Mouse (Mus musculus): ENCODE data around the gene Cd4. TPM values are rescaled to one million over a fixed set of nuclear protein-coding genes. Genes with fewer than 3 reads are reported as not detected.

The Cd4 gene
- polyA plus RNA-seq, 3 experiments from 2014 or later, result 319 to 446 (median 407) TPM

GRCm38 (mm10) chr6:124883351-124883750 lies 4.7 kb downstream of the Cd4 start:
- no peak for ATAC-seq

- no peak for ATAC-seq
Observed at GRCm38 (mm10) chr6:124881821-124882220, 6.2 kb downstream of the Cd4 start.

GRCm38 (mm10) chr6:124879390-124879789 lies 8.6 kb downstream of the Cd4 start:
- ATAC-seq, result no peak

- ATAC-seq, result no peak
Observed at GRCm38 (mm10) chr6:124874348-124874747, 13.7 kb downstream of the Cd4 start.

GRCm38 (mm10) chr6:124866560-124866959 lies 21.5 kb downstream of the Cd4 start:
- ATAC-seq, result no peak

GRCm38 (mm10) chr6:124865766-124866362 lies 22.2 kb downstream of the Cd4 start:
- no peak for ATAC-seq

GRCm38 (mm10) chr6:124863658-124864298 lies 24.2 kb downstream of the Cd4 start, which contains the start of gene Gpr162:
Gene Gpr162, minus strand, starts transcription at chr6:124863983.
- peak; percentile 60 for ATAC-seq

- no peak for ATAC-seq
Observed at GRCm38 (mm10) chr6:124863125-124863657, 24.8 kb downstream of the Cd4 start.

GRCm38 (mm10) chr6:124862406-124863124 lies 25.5 kb downstream of the Cd4 start:
- no peak for ATAC-seq

GRCm38 (mm10) chr6:124861802-124862201 lies 26.2 kb downstream of the Cd4 start:
- ATAC-seq, result no peak

GRCm38 (mm10) chr6:124861266-124861665 lies 26.8 kb downstream of the Cd4 start:
- no peak for ATAC-seq

- ATAC-seq, result no peak
Observed at GRCm38 (mm10) chr6:124860511-124860910, 27.5 kb downstream of the Cd4 start.

- ATAC-seq, result peak; percentile 33
Observed at GRCm38 (mm10) chr6:124859725-124860124, 28.3 kb downstream of the Cd4 start.

GRCm38 (mm10) chr6:124858561-124859318 lies 29.3 kb downstream of the Cd4 start:
- ATAC-seq, result no peak

GRCm38 (mm10) chr6:124857840-124858530 lies 30.0 kb downstream of the Cd4 start:
- no peak for ATAC-seq

GRCm38 (mm10) chr6:124856916-124857839 lies 30.8 kb downstream of the Cd4 start, which contains the start of gene P3h3:
Gene P3h3, minus strand, starts transcription at chr6:124857752.
- peak; percentile 81 for ATAC-seq

GRCm38 (mm10) chr6:124856321-124856720 lies 31.7 kb downstream of the Cd4 start:
- peak; percentile 6 for ATAC-seq

GRCm38 (mm10) chr6:124854647-124855046 lies 33.4 kb downstream of the Cd4 start:
- ATAC-seq, result no peak

- ATAC-seq, result no peak
Observed at GRCm38 (mm10) chr6:124850535-124850934, 37.5 kb downstream of the Cd4 start.

- ATAC-seq, result peak; percentile 88
Observed at GRCm38 (mm10) chr6:124847305-124847704, 40.7 kb downstream of the Cd4 start.
